Mouse (Mus musculus) forebrain, embryonic 12.5 days (tissue): ENCODE measurements at regions not wholly inside any gene's neighbourhood (a gene's known extent, or its start where the extent isn't known, plus 50 kb on each side); places are given as distances from the start of the nearest gene placed in this dataset.

Source experiments
- ATAC-seq: fragments of 200-750 bp; cut with Nextera tagmentation; 2 replicates; pipeline ENCODE4 v1.8.0; 2017; ENCODE audit warnings: moderate TSS enrichment; ENCODE audit not compliant: low FRiP score
- H3K27ac ChIP-seq: fragments of 300-500 bp; sonication (generic); 2 replicates; pipeline ENCODE4 v1.5.1; 2016; ENCODE audit warnings: mild to moderate bottlenecking
- H3K27me3 ChIP-seq: fragments of 300-500 bp; sonication (generic); 2 replicates; pipeline ENCODE4 v1.6.1; 2016; ENCODE audit warnings: mild to moderate bottlenecking
- H3K36me3 ChIP-seq: fragments of 300-500 bp; sonication (generic); replicated peaks from 2 replicates; pipeline ENCODE4 v1.6.1; 2016; ENCODE audit warnings: mild to moderate bottlenecking
- H3K4me1 ChIP-seq: fragments of 300-500 bp; sonication (generic); 2 replicates; pipeline ENCODE4 v1.6.1; 2016
- H3K4me2 ChIP-seq: fragments of 300-500 bp; sonication (generic); 2 replicates; pipeline ENCODE4 v1.6.1; 2016; ENCODE audit warnings: mild to moderate bottlenecking, moderate library complexity
- H3K4me3 ChIP-seq: fragments of 300-500 bp; sonication (generic); replicated peaks from 2 replicates; pipeline ENCODE4 v1.5.1; 2016; ENCODE audit warnings: mild to moderate bottlenecking
- H3K9ac ChIP-seq: fragments of 300-500 bp; sonication (generic); 2 replicates; pipeline ENCODE4 v1.6.1; 2016; ENCODE audit warnings: mild to moderate bottlenecking
- H3K9me3 ChIP-seq: fragments of 300-500 bp; sonication (generic); 2 replicates; pipeline ENCODE4 v1.6.1; 2016
- WGBS: fragments of 180-500 bp; shearing (Covaris S2); methylation state at CpG from one replicate; pipeline ENCODE4 v1.1.7; 2016; 5-methylcytosine and 5-hydroxymethylcytosine counted together

- H3K36me3 ChIP-seq: no peaks in the 10 kb centered on the region
- 90% methylated on average over 3 of the region's 3 CpGs for WGBS
Measured at GRCm38 (mm10) chr12:107539683-107540082, 51.3 kb downstream of the 3110018I06Rik start.

GRCm38 (mm10) chr12:107541196-107541595 is 52.8 kb downstream of the 3110018I06Rik start:
- Histone ChIP-seq H3K4me2 (no peak overlapping the region), H3K4me1 (no peaks in the 10 kb centered on the region), H3K27ac (no peak overlapping the region), H3K4me3 (no peak overlapping the region), H3K27me3 (no peaks in the 10 kb centered on the region), H3K9me3 (no peaks in the 10 kb centered on the region), H3K9ac (no peak overlapping the region), H3K36me3 (no peaks in the 10 kb centered on the region)
- no peak for ATAC-seq
- 87% methylated on average over 5 of the region's 5 CpGs for WGBS

More at GRCm38 (mm10) chr12:107539683-107540082, 51.3 kb downstream of the 3110018I06Rik start:
- Histone ChIP-seq H3K9ac (no peak overlapping the region), H3K27ac (no peak overlapping the region), H3K4me1 (no peaks in the 10 kb centered on the region), H3K4me2 (no peak overlapping the region), H3K9me3 (no peaks in the 10 kb centered on the region), H3K4me3 (no peak overlapping the region), H3K27me3 (0 out of 2 replicates have a peak, but pooled peaks cover 3% of the 10 kb centered on the region)
- ATAC-seq: no peak

- Histone ChIP-seq H3K4me1 (no peaks in the 10 kb centered on the region), H3K9ac (no peak overlapping the region), H3K27me3 (no peaks in the 10 kb centered on the region), H3K4me3 (no peak overlapping the region), H3K9me3 (no peaks in the 10 kb centered on the region), H3K4me2 (no peak overlapping the region), H3K36me3 (no peaks in the 10 kb centered on the region), H3K27ac (no peak overlapping the region)
- no peak for ATAC-seq
- WGBS: 54% methylated on average over 5 of the region's 5 CpGs
Measured at GRCm38 (mm10) chr12:107547194-107547885, 58.9 kb downstream of the 3110018I06Rik start.

GRCm38 (mm10) chr12:107547886-107548448 is 59.5 kb downstream of the 3110018I06Rik start:
- H3K9ac ChIP-seq: no peak overlapping the region
- ATAC-seq: no peak
- H3K4me1 ChIP-seq: no peaks in the 10 kb centered on the region
- H3K9me3 ChIP-seq: no peaks in the 10 kb centered on the region
- no peak overlapping the region for H3K4me2 ChIP-seq
- no peaks in the 10 kb centered on the region for H3K27me3 ChIP-seq
- H3K36me3 ChIP-seq: no peaks in the 10 kb centered on the region
- no peak overlapping the region for H3K4me3 ChIP-seq
- 74% methylated on average over 3 of the region's 3 CpGs for WGBS
- no peak overlapping the region for H3K27ac ChIP-seq

GRCm38 (mm10) chr12:107549452-107550296 is 61.2 kb downstream of the 3110018I06Rik start:
- ATAC-seq: no peak
- WGBS: 85% methylated on average over 25 of the region's 25 CpGs
- H3K9me3 ChIP-seq: no peaks in the 10 kb centered on the region
- H3K4me1 ChIP-seq: no peaks in the 10 kb centered on the region
- H3K9ac ChIP-seq: no peak overlapping the region
- H3K4me3 ChIP-seq: no peak overlapping the region
- no peak overlapping the region for H3K27ac ChIP-seq
- no peaks in the 10 kb centered on the region for H3K36me3 ChIP-seq
- no peak overlapping the region for H3K4me2 ChIP-seq
- no peaks in the 10 kb centered on the region for H3K27me3 ChIP-seq

GRCm38 (mm10) chr12:107559191-107559590 is 70.8 kb downstream of the 3110018I06Rik start:
- no peak overlapping the region for H3K4me3 ChIP-seq
- no peak overlapping the region for H3K4me2 ChIP-seq
- H3K36me3 ChIP-seq: no peaks in the 10 kb centered on the region
- no peaks in the 10 kb centered on the region for H3K9me3 ChIP-seq
- H3K9ac ChIP-seq: no peak overlapping the region
- no peaks in the 10 kb centered on the region for H3K4me1 ChIP-seq
- H3K27me3 ChIP-seq: no peaks in the 10 kb centered on the region
- H3K27ac ChIP-seq: no peak overlapping the region
- WGBS: 94% methylated on average over 4 of the region's 4 CpGs
- ATAC-seq: no peak

- no peaks in the 10 kb centered on the region for H3K9me3 ChIP-seq
- H3K4me1 ChIP-seq: no peaks in the 10 kb centered on the region
- no peaks in the 10 kb centered on the region for H3K36me3 ChIP-seq
- H3K27me3 ChIP-seq: no peaks in the 10 kb centered on the region
- no peak overlapping the region for H3K4me3 ChIP-seq
- no peak for ATAC-seq
- no peak overlapping the region for H3K9ac ChIP-seq
- H3K27ac ChIP-seq: no peak overlapping the region
- H3K4me2 ChIP-seq: no peak overlapping the region
Measured at GRCm38 (mm10) chr12:107560100-107560499, 71.7 kb downstream of the 3110018I06Rik start.

- Histone ChIP-seq H3K9ac (no peak overlapping the region), H3K27ac (no peak overlapping the region), H3K27me3 (no peaks in the 10 kb centered on the region), H3K36me3 (no peaks in the 10 kb centered on the region), H3K4me3 (no peak overlapping the region), H3K4me1 (no peaks in the 10 kb centered on the region), H3K9me3 (no peaks in the 10 kb centered on the region), H3K4me2 (no peak overlapping the region)
- 96% methylated on average over 4 of the region's 4 CpGs for WGBS
- no peak for ATAC-seq
Measured at GRCm38 (mm10) chr12:107572586-107572985, 84.2 kb downstream of the 3110018I06Rik start.

- no peak overlapping the region for H3K4me3 ChIP-seq
- 82% methylated on average over 5 of the region's 5 CpGs for WGBS
- H3K4me2 ChIP-seq: no peak overlapping the region
- H3K4me1 ChIP-seq: no peaks in the 10 kb centered on the region
- H3K36me3 ChIP-seq: no peaks in the 10 kb centered on the region
- H3K27ac ChIP-seq: no peak overlapping the region
- no peak for ATAC-seq
- no peak overlapping the region for H3K9ac ChIP-seq
- no peaks in the 10 kb centered on the region for H3K9me3 ChIP-seq
- H3K27me3 ChIP-seq: no peaks in the 10 kb centered on the region
Measured at GRCm38 (mm10) chr12:107579508-107579907, 91.1 kb downstream of the 3110018I06Rik start.

GRCm38 (mm10) chr12:107583151-107583720 is 94.8 kb downstream of the 3110018I06Rik start:
- Histone ChIP-seq H3K4me3 (no peak overlapping the region), H3K27me3 (no peaks in the 10 kb centered on the region), H3K27ac (no peak overlapping the region), H3K9me3 (no peaks in the 10 kb centered on the region), H3K9ac (no peak overlapping the region), H3K36me3 (no peaks in the 10 kb centered on the region), H3K4me1 (peaks cover 5% of the 10 kb centered on the region; the same call in 1 of the 2 replicates), H3K4me2 (no peak overlapping the region)
- no peak for ATAC-seq
- 67% methylated on average over 11 of the region's 11 CpGs for WGBS

GRCm38 (mm10) chr12:107585696-107586225 is 97.3 kb downstream of the 3110018I06Rik start:
- Histone ChIP-seq H3K9me3 (no peaks in the 10 kb centered on the region), H3K36me3 (no peaks in the 10 kb centered on the region), H3K4me1 (peaks cover 5% of the 10 kb centered on the region; the same call in 1 of the 2 replicates), H3K4me2 (no peak overlapping the region), H3K9ac (no peak overlapping the region), H3K4me3 (no peak overlapping the region), H3K27ac (no peak overlapping the region), H3K27me3 (no peaks in the 10 kb centered on the region)
- no peak for ATAC-seq
- WGBS: 36% methylated on average over 9 of the region's 9 CpGs

GRCm38 (mm10) chr12:107596236-107596635 is 107.8 kb downstream of the 3110018I06Rik start:
- no peaks in the 10 kb centered on the region for H3K9me3 ChIP-seq
- no peak overlapping the region for H3K27ac ChIP-seq
- H3K4me2 ChIP-seq: no peak overlapping the region
- H3K4me1 ChIP-seq: no peaks in the 10 kb centered on the region
- no peaks in the 10 kb centered on the region for H3K36me3 ChIP-seq
- H3K4me3 ChIP-seq: no peak overlapping the region
- no peak for ATAC-seq
- H3K27me3 ChIP-seq: no peaks in the 10 kb centered on the region
- no peak overlapping the region for H3K9ac ChIP-seq
